Mouse (Mus musculus): ENCODE results near the gene Cilp2. TPM values are rescaled to one million over a fixed set of nuclear protein-coding genes. Genes with fewer than 3 reads are reported as not detected.

Cilp2 gene
- total RNA-seq, 2 experiments from 2014 or later, result 0.69 to 0.72 TPM

DNA sequence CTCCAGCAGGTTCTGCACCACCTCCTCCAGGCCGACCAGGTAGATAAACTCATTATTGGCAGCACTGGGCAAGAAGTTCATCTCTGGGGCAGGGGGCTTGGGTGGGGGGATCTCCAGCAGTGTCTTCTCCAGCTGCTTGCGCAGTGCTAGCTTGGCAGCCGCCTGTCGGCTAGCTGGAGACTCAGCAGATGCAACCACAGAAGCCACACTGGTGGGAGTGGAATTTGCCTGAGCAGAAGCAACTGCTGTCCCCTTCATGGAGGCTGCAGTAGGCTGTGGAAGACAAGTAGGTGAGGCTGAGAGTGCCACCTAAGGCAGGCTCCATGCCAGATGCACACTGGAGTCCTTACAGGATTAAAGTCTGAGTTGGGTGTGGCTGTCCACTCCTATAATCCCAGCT lies 27.0 kb upstream of the Cilp2 start:
- Histone ChIP-seq H3K4me3 (no peak overlapping the region), H3K27ac (no peak overlapping the region)
- TF ChIP-seq CTCF (conservative IDR thresholded peaks at IDR 0.05), result no peak
- DNase-seq (ENCODE audit: low spot score in 2 of 2), result no peak

DNA sequence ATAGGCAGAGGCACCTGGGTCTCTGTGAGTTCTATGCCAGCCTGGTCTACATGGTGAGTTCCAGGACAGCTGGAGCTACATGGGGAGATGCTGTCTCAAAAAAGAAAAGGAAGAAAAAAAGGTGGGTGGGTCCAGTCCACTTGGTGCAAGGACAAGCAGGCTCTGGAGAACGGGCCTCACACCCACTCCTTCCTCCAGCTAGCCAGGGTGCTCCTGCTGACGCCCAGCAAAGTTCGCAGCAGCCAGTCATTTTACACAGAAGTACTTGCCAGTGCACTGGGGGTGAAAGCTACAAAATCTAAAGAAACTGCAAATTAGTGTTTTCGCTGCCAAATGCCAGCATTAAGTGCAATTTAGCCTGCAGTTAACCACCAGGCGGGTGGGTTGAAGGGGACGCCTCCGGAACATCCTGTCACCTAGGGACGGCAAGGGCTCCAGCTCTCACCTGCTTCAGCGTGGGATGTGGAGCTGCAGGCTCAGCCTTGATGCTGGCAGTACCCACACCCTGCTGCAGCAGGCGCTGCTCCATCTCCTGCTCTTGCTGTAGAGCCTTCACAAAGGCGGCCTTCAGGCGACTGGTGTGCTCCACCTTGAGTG lies 25.1 kb upstream of the Cilp2 start:
- 0 out of 2 replicates have a peak overlapping the region, but pooled peaks have one; percentile 12 for H3K27ac ChIP-seq
- no peak for DNase-seq (ENCODE audit: low spot score in 2 of 2)
- H3K4me3 ChIP-seq, result no peak overlapping the region
- peak; percentile 47 for TF ChIP-seq CTCF (conservative IDR thresholded peaks at IDR 0.05)

DNA sequence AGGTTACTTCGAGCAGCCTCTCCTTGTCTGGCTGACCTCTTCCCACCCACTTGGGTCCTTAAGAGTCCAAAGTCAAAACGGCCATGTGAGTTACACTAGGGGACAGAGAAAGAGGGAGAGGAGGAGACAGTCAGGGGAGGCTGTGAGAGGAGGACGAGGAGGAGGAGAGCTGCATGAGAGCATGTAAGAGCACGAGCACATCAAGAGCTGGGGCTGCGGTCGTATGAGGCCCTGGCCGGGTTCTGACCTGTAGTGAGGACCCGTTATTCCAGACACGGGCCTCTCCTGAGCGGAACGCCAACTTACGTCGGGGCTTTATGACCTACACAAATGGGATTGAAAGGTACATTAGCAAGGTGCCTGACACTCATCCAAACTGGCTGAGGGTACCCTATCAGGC lies 24.4 kb upstream of the Cilp2 start:
- Histone ChIP-seq H3K27ac (no peak overlapping the region), H3K4me3 (no peak overlapping the region)
- DNase-seq (ENCODE audit: low spot score in 2 of 2), result no peak
- no peak for TF ChIP-seq CTCF (conservative IDR thresholded peaks at IDR 0.05)

DNA sequence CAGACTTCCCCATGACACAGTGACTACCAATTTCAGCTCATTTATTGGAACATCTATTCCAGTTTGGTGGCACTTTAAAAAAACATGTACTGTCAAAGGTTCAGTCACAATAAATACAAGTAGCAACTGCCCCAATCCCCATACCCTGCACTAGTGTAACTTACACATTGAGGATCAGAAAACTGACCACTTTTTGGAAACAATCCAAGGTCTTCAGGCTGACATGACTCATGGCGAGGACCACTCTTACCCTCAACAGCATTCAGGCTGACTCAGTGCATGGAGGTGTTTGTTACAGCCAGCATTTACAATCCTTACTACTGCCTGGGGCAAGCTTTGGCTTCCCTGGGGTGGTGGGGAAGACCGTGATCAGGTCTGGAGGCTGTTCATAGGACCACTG lies 19.6 kb upstream of the Cilp2 start:
- no peak for DNase-seq (ENCODE audit: low spot score in 2 of 2)
- TF ChIP-seq CTCF (conservative IDR thresholded peaks at IDR 0.05), result no peak
- Histone ChIP-seq H3K4me3 (no peak overlapping the region), H3K27ac (no peak overlapping the region)

DNA sequence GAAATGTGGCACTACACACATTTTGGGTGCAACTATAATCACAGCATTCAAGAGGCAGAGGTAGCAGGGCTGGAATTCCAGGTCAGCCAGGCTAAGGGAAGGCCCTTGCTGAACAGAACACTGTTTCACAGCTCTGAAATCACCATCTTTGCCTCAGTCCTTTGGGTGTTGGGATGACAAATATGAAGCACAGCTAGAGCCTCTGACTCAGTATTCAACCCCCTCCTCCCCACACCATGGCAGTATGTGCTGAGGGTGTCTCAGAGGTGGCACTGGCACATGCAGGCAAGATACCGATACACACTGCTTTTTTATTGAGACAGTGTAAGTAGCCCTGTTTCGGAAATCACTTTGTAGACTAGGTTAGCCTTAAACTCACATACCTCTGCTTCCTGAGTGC lies 18.8 kb upstream of the Cilp2 start:
- DNase-seq (ENCODE audit: low spot score in 2 of 2), result no peak
- Histone ChIP-seq H3K4me3 (no peak overlapping the region), H3K27ac (no peak overlapping the region)
- no peak for TF ChIP-seq CTCF (conservative IDR thresholded peaks at IDR 0.05)

DNA sequence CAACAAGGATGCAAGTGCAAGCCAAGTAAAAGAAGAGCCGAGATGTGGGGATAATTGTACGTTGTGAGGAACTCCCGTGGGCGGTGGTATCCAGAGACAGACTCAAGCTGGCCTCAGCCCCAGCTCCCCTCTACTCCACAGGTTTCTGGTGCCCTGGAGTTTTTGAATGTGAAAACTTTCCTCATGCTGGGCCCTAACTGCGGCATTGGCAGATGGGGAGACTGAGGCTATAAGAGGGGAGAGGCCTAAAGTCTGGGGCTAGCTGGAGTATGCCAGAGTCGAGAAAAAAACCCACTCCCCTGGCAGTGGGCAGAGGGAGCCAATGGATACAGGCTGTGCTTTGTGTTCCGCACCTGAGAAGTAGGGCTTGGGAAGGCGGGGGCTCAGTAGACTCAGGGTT lies 16.6 kb upstream of the Cilp2 start:
- H3K4me3 ChIP-seq, result no peak overlapping the region
- no peak for TF ChIP-seq CTCF (conservative IDR thresholded peaks at IDR 0.05)
- H3K27ac ChIP-seq, result peak overlapping the region; percentile 89
- DNase-seq (ENCODE audit: low spot score in 2 of 2), result no peak

DNA sequence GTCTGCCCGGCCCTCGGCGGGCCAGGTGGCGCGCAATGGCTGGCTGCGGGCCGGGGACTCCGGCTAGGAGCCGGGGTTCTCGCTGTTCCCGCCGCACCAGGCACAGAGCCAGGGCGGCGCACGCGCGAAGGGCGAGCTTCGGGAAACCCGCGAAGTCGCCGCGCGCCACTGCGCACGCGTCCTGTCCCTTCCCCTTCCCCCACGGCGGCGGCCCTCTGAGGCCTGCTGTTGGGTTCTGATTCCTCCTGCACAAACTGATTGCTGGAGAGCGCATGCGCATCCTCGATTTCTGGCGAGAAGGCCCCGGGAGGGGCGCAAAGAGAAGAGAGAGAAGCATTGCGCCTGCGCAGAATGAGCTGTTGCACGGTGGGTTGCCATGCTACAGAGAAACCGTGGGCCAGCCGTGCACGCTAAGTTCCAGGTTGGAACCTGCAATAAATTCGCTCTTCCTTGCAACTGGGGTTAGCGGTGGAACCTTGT lies 15.6 kb upstream of the Cilp2 start:
- H3K4me3 ChIP-seq, result peak overlapping the region; percentile 95
- peak overlapping the region; percentile 98 for H3K27ac ChIP-seq
- peak; percentile 99 to 100 for DNase-seq (ENCODE audit: low spot score in 2 of 2)
- TF ChIP-seq CTCF (conservative IDR thresholded peaks at IDR 0.05), result no peak

DNA sequence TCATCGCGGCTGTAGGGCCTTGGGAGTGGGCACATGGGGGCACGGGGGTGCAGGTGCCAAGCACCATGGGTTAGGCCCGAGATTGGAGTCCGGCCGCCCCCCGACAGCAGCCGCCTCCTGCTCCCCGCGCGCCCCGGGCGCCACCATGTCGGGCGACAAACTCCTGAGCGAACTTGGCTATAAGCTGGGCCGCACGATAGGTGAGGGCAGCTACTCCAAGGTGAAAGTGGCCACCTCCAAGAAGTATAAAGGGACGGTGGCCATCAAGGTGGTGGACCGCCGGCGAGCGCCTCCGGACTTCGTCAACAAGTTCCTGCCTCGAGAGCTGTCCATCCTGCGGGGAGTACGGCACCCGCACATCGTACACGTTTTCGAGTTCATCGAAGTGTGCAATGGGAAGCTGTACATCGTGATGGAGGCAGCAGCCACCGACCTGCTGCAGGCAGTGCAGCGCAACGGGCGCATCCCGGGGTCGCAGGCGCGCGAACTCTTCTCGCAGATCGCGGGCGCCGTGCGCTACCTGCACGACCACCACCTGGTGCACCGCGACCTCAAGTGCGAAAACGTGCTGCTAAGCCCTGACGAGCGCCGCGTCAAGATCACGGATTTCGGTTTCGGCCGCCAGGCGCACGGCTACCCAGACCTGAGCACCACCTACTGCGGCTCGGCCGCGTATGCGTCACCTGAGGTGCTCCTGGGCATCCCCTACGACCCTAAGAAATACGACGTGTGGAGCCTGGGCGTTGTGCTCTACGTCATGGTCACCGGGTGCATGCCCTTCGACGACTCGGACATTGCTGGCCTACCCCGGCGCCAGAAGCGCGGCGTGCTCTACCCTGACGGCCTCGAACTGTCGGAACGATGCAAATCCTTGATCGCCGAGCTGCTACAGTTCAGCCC lies 14.9 kb upstream of the Cilp2 start, which contains the start of the genes Tssk6, Ndufa13 and Yjefn3:
TSS of gene Tssk6 (plus strand) at position 22 of the 900 bp plus-strand sequence.
TSS of gene Ndufa13 (minus strand) at position 396 of the 900 bp plus-strand sequence.
TSS of gene Yjefn3 (minus strand) at position 550 of the 900 bp plus-strand sequence.
- peak within 1 kb of the TSS; percentile 98 for H3K27ac ChIP-seq
- peak within 1 kb of the TSS; percentile 95 for H3K4me3 ChIP-seq
- TF ChIP-seq CTCF (conservative IDR thresholded peaks at IDR 0.05), result peak; percentile 27; the same call in 1 of the 2 replicates
- peak in 1 of 2 experiments; percentile 37 for DNase-seq (ENCODE audit: low spot score in 2 of 2)

DNA sequence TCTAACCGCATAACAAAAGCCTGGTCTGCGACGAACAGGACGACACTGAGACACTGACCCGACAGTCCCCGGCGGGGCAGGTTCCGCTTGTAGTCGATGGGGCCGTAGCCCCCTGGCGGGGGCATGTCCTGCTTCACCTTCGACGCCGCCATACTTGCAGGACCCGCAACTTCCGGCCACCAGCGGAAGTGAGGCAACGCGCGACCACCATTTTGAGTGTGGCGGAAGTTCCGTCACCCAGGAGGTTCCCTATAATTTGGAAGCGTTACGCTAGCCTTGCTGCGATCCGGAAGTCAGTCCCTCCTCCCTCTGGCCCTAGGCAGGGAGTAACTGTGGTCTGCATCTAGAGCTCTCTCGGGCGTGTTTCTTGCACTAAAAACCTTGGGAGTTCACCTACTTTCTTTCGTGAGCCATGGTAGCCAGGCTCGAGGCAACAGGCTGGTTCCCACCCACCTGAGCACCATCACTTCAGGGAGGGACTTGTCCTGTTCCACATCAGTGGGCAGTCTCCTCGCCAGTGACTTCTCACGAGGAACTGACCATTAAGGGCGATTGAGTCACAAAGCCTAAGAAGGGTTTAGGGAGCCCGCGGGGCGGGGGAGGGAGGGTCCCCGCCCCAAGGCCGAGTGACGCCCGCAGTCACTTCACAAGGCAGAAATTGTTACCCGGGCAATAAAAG lies 14.1 kb upstream of the Cilp2 start:
- Histone ChIP-seq H3K27ac (peak overlapping the region; percentile 98), H3K4me3 (peak overlapping the region; percentile 95)
- peak; percentile 95 to 97 for DNase-seq (ENCODE audit: low spot score in 2 of 2)
- peak; percentile 84 for TF ChIP-seq CTCF (conservative IDR thresholded peaks at IDR 0.05)

DNA sequence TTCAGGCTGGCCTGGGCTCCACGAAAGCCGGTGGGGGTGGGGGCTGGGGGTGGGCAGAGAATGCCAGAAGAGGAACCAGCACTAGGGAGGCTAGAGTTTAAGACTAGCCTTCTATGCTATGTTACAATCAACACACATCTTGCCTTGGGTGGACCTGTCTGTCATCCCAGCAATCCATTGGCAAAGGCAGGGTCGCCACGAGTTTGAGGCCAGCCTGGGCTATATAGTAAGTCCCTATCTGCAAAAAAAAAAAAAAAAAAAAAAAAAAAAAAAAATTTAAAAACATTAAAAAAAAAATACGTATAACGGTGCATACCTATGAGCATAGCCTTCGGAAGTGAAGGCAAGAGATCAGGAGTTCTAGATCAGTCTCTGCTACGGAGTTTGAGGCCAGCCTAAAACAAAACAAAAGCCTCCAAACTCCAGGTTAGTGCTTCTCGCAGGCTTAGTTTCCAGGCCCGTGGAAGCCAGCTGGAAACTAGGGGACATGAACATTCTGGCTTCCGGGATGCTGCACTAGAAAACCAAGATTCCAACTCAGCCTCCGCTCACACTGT lies 13.5 kb upstream of the Cilp2 start:
- Histone ChIP-seq H3K27ac (peak overlapping the region; percentile 98), H3K4me3 (peak overlapping the region; percentile 95)
- no peak for DNase-seq (ENCODE audit: low spot score in 2 of 2)
- no peak for TF ChIP-seq CTCF (conservative IDR thresholded peaks at IDR 0.05)

DNA sequence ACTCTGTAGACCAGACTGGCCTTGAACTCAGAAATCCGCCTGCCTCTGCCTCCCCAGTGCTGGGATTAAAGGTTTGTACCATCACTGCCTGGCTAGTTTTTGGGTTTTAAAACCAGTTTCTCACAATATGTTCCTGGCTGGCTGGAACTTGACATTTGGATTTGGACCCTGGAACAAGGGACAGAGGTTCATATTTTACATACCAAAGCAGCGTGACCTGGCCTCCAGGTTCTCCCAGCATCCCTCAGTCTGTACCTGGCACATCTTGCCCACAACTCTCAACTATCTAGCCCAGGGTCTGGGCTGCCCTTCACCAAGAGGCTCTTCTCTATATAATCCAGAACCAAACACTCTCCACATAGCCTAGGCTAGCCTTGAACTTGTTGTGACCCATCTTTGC lies 12.4 kb upstream of the Cilp2 start:
- no peak for TF ChIP-seq CTCF (conservative IDR thresholded peaks at IDR 0.05)
- DNase-seq (ENCODE audit: low spot score in 2 of 2), result no peak
- H3K27ac ChIP-seq, result 0 out of 2 replicates have a peak overlapping the region, but pooled peaks have one; percentile 98
- peak overlapping the region; percentile 95; the same call in 1 of the 2 replicates for H3K4me3 ChIP-seq

DNA sequence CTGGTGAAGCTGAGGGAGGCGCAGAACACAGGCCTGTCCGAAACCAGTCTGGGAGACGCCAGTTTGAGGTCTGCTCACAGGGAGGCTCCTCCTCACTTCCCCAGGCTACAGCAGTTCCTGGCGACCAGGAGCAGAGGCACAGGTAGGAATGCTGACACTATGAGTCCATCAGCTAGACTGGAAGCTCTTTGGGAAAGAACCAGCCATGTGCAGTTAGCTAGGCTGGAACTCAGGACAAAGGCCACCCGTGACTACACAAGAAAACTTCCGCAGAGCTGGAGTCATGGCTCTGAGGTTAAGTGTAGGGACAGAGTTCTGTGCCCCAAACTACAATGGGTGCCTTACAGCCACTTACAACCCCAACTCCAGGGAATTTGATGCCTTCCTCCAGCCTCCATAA lies 10.4 kb upstream of the Cilp2 start:
- Histone ChIP-seq H3K27ac (no peak overlapping the region), H3K4me3 (no peak overlapping the region)
- no peak for DNase-seq (ENCODE audit: low spot score in 2 of 2)
- no peak for TF ChIP-seq CTCF (conservative IDR thresholded peaks at IDR 0.05)

All from layer of hippocampus, adult 2 months (tissue).